Mouse (Mus musculus) ES-E14 (cell line): ENCODE measurements around the gene Tcf19. TPM values are rescaled to one million over a fixed set of nuclear protein-coding genes. Genes with fewer than 3 reads are reported as not detected.

Experiments
- DNase-seq: peaks from one replicate; pipeline ENCODE4 v3.0.0-alpha.2; 2013; ENCODE audit warnings: low read depth, low spot score
- H3K27ac ChIP-seq: 2 replicates; pipeline ENCODE4 v1.5.1; 2012; ENCODE audit warnings: low read depth, mild to moderate bottlenecking, low read length, moderate library complexity, mixed read lengths; ENCODE audit not compliant: poor library complexity, insufficient read depth, severe bottlenecking
- H3K36me3 ChIP-seq: 2 replicates; pipeline ENCODE4 v1.6.1; 2012; ENCODE audit warnings: mild to moderate bottlenecking, low read length, moderate library complexity, mixed read lengths; ENCODE audit not compliant: control insufficient read depth, poor library complexity, insufficient read depth, severe bottlenecking
- H3K4me1 ChIP-seq, 2 experiments: fragments of 150-350 bp in 1 of 2; sonication (generic) in 1 of 2; 2 replicates each; pipeline ENCODE4 v1.6.1; 2012; ENCODE audit warnings: low read length in 2 of 2, mild to moderate bottlenecking in 1 of 2, mixed read lengths in 1 of 2; ENCODE audit not compliant: control insufficient read depth in 2 of 2, insufficient read depth in 2 of 2, poor library complexity in 1 of 2
- H3K4me3 ChIP-seq, 2 experiments: fragments of 150-350 bp in 1 of 2; sonication (generic) in 1 of 2; 2 replicates each; pipeline ENCODE4 v1.5.1; 2012; ENCODE audit warnings: low read length in 2 of 2, low read depth in 1 of 2, mild to moderate bottlenecking in 1 of 2, mixed read lengths in 1 of 2; ENCODE audit not compliant: insufficient read depth in 1 of 2, poor library complexity in 1 of 2, severe bottlenecking in 1 of 2
- H3K9ac ChIP-seq: 2 replicates; pipeline ENCODE4 v1.6.1; 2012; ENCODE audit warnings: low read depth, mild to moderate bottlenecking, low read length, mixed read lengths; ENCODE audit not compliant: poor library complexity, insufficient read depth, severe bottlenecking
- H3K9me3 ChIP-seq: fragments of 150-350 bp; sonication (generic); 2 replicates; pipeline ENCODE4 v1.6.1; 2012; ENCODE audit warnings: low read depth, mild to moderate bottlenecking, low read length; ENCODE audit not compliant: control insufficient read depth, insufficient read depth
- CHD2 ChIP-seq: IDR thresholded peaks from 2 replicates; pipeline ENCODE4 v1.6.1; 2014; ENCODE audit warnings: mild to moderate bottlenecking, low read depth, low read length, inconsistent platforms
- HCFC1 ChIP-seq: IDR thresholded peaks from 2 replicates; pipeline ENCODE4 v1.6.1; 2012; ENCODE audit warnings: low read length, inconsistent platforms, borderline replicate concordance; ENCODE audit not compliant: insufficient read depth
- MAFK ChIP-seq: IDR thresholded peaks from 2 replicates; pipeline ENCODE4 v1.6.1; 2014; ENCODE audit warnings: mild to moderate bottlenecking, low read depth, low read length, inconsistent platforms; ENCODE audit not compliant: insufficient read depth
- ZC3H11A ChIP-seq: IDR thresholded peaks from 2 replicates; pipeline ENCODE4 v1.6.1; 2012; ENCODE audit warnings: low read depth, mild to moderate bottlenecking, inconsistent platforms, low read length, borderline replicate concordance
- ZNF384 ChIP-seq: IDR thresholded peaks from 2 replicates; pipeline ENCODE4 v1.6.1; 2012; ENCODE audit warnings: low read depth, low read length, inconsistent platforms
- in situ Hi-C, 2 experiments: fragments of 600-800 bp; cut with MboI; formaldehyde crosslinking; loops; one replicate each; pipeline ENCODE4 v1.15.1; 2025; ENCODE audit warnings: low sequenced_read_pairs in 2 of 2, inconsistent platforms in 1 of 2; ENCODE audit not compliant: unreplicated experiment in 2 of 2
- total RNA-seq: library from RNA; depleted of rRNA; stranded (reverse); fragments of 300-350 nt; gene quantifications from 2 replicates; pipeline ENCODE4 v1.2.3, GENCODE M21; 2012

Gene Tcf19
- total RNA-seq, 1 experiment, result 10.5 TPM

- no peak overlapping the region for H3K4me3 ChIP-seq
Observed at GRCm38 (mm10) chr17:35514756-35515155, 1.9 kb downstream of the Tcf19 start.

GRCm38 (mm10) chr17:35513886-35514285, 2.7 kb downstream of the Tcf19 start:
- Histone ChIP-seq H3K27ac (no peak overlapping the region; the same call in 1 of the 2 replicates), H3K4me3 (no peak overlapping the region), H3K36me3 (peaks cover 42% of the 10 kb centered on the region), H3K9ac (no peak overlapping the region), H3K9me3 (no peaks in the 10 kb centered on the region), H3K4me1 (peaks cover 8 to 12% of the 10 kb centered on the region in 2 experiments; a peak in 3 of 4 replicates)
- in situ Hi-C loops, result no loop called here
- no peak for TF ChIP-seq HCFC1
- TF ChIP-seq MAFK, result no peak
- TF ChIP-seq ZC3H11A, result peak; percentile 55; the same call in 1 of the 2 replicates
- peak; percentile 40; the same call in 1 of the 2 replicates for TF ChIP-seq CHD2
- peak; percentile 59; the same call in 1 of the 2 replicates for TF ChIP-seq ZNF384
- DNase-seq, result peak; percentile 91

More at GRCm38 (mm10) chr17:35514756-35515155, 1.9 kb downstream of the Tcf19 start:
- Histone ChIP-seq H3K36me3 (peaks cover 34% of the 10 kb centered on the region), H3K4me1 (peaks cover 5 to 12% of the 10 kb centered on the region in 2 experiments; a peak in 2 of 4 replicates), H3K9me3 (no peaks in the 10 kb centered on the region), H3K9ac (peak overlapping the region; percentile 3; the same call in 1 of the 2 replicates), H3K27ac (peak overlapping the region; percentile 16; the same call in 1 of the 2 replicates)
- DNase-seq, result no peak
- in situ Hi-C loops, result no loop called here
- TF ChIP-seq HCFC1 (no peak), CHD2 (no peak), MAFK (no peak), ZC3H11A (no peak), ZNF384 (no peak)

GRCm38 (mm10) chr17:35512916-35513626, 3.6 kb downstream of the Tcf19 start:
- Histone ChIP-seq H3K4me1 (peaks cover 10 to 12% of the 10 kb centered on the region in 2 experiments), H3K36me3 (peaks cover 47% of the 10 kb centered on the region), H3K4me3 (no peak overlapping the region), H3K27ac (no peak overlapping the region), H3K9me3 (no peaks in the 10 kb centered on the region), H3K9ac (no peak overlapping the region)
- DNase-seq, result no peak
- TF ChIP-seq ZNF384 (no peak), MAFK (no peak), HCFC1 (no peak), ZC3H11A (no peak), CHD2 (no peak)
- in situ Hi-C loops, result no loop called here

GRCm38 (mm10) chr17:35509284-35509683, 7.3 kb downstream of the Tcf19 start:
- H3K9ac ChIP-seq, result peak overlapping the region; percentile 69; the same call in 1 of the 2 replicates
- no peak for DNase-seq
- peak overlapping the region; percentile 18 to 79 for H3K4me3 ChIP-seq
- H3K36me3 ChIP-seq, result peaks cover 52% of the 10 kb centered on the region
- H3K27ac ChIP-seq, result peak overlapping the region; percentile 88
- in situ Hi-C loops, result no loop called here
- TF ChIP-seq ZC3H11A (peak; percentile 93), ZNF384 (peak; percentile 56; the same call in 1 of the 2 replicates), HCFC1 (0 out of 2 replicates have a peak, but pooled peaks have one; percentile 20), MAFK (no peak), CHD2 (no peak)
- no peaks in the 10 kb centered on the region for H3K9me3 ChIP-seq
- H3K4me1 ChIP-seq, result peaks cover 6 to 10% of the 10 kb centered on the region in 2 experiments
